Mouse (Mus musculus): Measurements from ENCODE around the gene Tbxas1.
A peak's percentile ranks its signal among the peaks of the same experiment; 100 is the strongest.

Tbxas1 gene

GRCm38 (mm10) chr6:39115438-39115837 lies 240.2 kb downstream of the Tbxas1 start:
- no peak for DNase-seq (ENCODE audit: low read depth, low spot score)

DNA sequence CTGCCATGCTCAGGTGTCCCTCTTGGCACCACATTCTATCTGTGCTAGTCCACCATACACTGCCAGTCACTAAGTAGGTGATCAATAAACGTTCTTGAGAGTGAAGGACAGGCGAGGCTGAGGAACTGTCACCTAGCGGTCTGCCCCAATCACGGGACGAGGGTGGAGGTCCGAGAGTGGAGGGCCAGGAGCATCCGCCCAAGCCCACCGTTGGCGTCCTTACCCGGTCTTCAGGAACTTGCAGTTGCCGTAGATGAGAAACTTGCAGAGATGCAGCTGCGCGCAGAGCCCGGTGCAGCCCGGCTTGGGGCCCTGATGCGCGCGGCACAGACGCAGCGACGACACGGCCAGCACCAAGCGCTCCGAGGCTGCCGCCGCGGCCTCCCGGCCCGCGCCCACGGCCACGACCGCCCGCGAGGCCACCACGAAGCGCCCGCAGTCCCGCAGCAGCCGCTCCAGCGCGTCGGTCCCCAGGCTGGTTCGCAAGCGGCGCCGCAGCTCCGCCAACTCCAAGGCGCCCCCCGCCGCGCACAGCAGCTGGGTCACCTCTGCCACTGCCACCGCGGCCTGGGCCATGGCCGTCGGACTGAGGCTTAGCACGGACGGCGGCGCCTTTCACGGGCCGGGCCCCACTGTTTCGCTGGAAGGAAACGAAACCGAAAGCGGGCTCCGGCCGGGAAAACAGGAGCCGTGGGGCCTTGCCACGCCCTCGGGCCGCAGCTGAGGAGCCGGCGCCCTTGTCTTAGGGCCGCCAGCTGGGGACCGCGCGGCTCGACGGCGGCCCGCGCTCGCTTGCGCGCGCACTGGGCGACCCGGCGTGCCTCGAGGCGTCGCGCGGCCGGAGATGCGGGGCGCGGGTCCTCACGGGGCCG lies 242.6 kb downstream of the Tbxas1 start, which contains the start of gene Parp12:
Parp12 (minus strand) TSS at position 766 of the 872 bp plus-strand sequence.
- DNase-seq (ENCODE audit: low read depth, low spot score) = peak; percentile 41

DNA sequence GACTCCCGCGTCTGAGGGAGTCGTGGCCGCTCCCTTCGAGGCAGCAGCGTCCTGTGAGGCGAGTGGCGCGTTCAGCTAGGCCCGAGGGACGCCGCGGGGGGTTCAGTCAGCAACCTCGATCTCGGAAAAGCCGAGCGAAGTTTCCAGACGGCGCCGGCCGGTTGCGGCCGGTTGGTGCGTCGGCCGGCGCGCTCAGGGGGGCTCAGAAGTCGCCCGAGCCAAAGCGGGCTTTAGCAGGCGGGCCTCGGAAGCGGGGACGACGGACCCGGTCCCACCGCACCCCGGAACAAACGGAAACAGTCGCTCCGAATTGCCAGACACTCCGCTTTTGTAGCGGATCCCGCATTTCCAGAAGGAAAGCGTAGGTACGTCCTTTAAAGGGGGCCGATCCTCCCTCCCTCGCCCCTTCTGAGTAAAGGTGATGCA lies 243.3 kb downstream of the Tbxas1 start:
- peak; percentile 23 for DNase-seq (ENCODE audit: low read depth, low spot score)

DNA sequence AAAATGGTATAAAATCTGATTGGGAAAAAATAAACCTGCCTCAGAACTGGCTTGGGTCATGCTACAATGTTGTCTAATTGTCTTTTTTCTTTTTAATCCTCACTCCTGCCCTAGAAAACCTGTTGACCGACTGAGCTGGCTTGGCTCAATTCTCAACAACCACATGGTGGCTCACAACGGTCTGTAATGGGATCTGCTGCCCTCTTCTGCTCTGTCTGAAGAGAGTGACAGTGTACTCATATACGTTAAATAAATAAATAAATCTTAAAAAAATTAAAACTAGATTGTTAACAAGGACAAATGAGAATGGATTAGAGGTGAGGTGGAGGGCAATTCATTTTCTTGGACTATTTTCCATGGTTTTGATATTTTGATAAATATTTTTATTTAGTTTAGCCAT lies 245.5 kb downstream of the Tbxas1 start:
- no peak for DNase-seq (ENCODE audit: low read depth, low spot score)

DNA sequence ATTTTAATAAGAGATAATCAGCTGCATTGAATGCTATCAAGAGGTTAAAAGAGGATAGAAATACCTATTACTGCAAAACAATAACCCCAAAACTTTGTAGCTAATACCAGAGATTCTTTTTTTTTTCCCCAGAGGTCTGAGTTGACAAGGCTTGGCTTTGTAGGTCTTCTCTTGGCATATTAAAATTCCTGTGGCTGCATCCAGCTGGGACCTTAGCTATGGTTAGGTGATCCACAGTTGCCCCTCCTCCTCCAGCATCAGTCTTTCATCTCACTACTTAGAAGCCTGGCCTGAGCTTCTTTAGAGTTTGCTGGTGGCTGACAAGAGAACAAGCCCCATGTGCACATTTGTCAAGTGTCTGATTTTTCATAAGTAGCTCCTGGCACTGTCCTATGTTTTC lies 249.5 kb downstream of the Tbxas1 start:
- DNase-seq (ENCODE audit: low read depth, low spot score) = no peak

DNA sequence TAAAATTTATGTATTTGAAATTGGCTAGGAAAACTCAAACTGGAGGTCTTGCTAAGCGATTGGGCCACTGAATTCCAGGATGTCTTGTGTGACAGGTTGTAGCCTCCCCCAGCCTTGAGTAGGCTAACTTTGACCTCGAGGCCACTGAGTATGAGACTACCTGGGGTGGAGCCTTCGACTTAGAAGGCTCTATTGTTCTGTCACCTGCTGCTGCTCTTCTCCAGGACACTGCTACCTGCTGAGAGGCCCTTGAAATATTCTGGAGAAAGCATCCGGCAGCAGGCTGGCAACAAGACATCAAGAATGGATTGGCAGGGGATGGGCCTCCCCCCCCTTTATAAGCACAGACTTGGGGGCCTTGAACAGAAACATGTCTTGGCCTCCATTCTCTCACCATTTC lies 256.3 kb downstream of the Tbxas1 start:
- no peak for DNase-seq (ENCODE audit: low read depth, low spot score)

DNA sequence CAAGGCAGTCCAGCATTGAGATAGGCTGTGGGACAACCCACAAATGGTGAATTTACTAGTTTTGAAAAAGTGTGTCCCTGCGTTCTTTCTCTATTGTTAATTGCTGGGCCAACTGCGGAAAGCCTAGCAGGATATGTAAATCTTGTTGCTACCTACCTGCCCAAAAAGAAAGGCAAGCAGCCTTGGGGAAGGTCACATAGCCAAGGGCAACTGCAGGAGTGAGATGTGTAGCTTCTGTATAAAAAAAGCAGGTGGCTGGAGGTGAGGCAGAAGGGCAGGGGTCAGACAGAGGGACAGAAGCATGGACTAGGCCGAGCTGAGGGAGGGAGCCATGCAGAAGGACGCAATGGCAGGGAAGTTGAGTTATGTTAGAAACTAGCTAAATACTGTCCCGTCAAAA lies 257.4 kb downstream of the Tbxas1 start:
- DNase-seq (ENCODE audit: low read depth, low spot score) = no peak
